Mouse (Mus musculus) heart, postnatal 0 days (tissue): ENCODE measurements around the gene Gpsm1. TPM values are rescaled to one million over a fixed set of nuclear protein-coding genes. Genes with fewer than 3 reads are reported as not detected.

Source experiments
- ATAC-seq: fragments of 200-750 bp; cut with Nextera tagmentation; 2 replicates; pipeline ENCODE4 v1.8.0; 2017; ENCODE audit warnings: low read depth, moderate number of reproducible peaks, moderate library complexity; ENCODE audit not compliant: insufficient read depth
- DNase-seq: peaks from one replicate; pipeline ENCODE4 v3.0.0-alpha.2; 2016; ENCODE audit warnings: low spot score
- H3K27ac ChIP-seq: fragments of 300-500 bp; sonication (generic); 2 replicates; pipeline ENCODE4 v1.5.1; 2014; ENCODE audit warnings: low read depth, mild to moderate bottlenecking
- H3K27me3 ChIP-seq: fragments of 300-500 bp; sonication (generic); 2 replicates; pipeline ENCODE4 v1.6.1; 2014; ENCODE audit warnings: low read length, mixed read lengths; ENCODE audit not compliant: control insufficient read depth, insufficient read depth
- H3K36me3 ChIP-seq: fragments of 300-500 bp; sonication (generic); replicated peaks from 2 replicates; pipeline ENCODE4 v1.6.1; 2014; ENCODE audit warnings: low read length, mixed read lengths; ENCODE audit not compliant: control insufficient read depth, insufficient read depth
- H3K4me1 ChIP-seq: fragments of 300-500 bp; sonication (generic); 2 replicates; pipeline ENCODE4 v1.6.1; 2014; ENCODE audit warnings: antibody characterized with exemption; ENCODE audit not compliant: control insufficient read depth, insufficient read depth
- H3K4me2 ChIP-seq: fragments of 300-500 bp; sonication (generic); 2 replicates; pipeline ENCODE4 v1.6.1; 2014; ENCODE audit warnings: low read depth, mild to moderate bottlenecking, low read length, moderate library complexity
- H3K4me3 ChIP-seq: fragments of 300-500 bp; sonication (generic); 2 replicates; pipeline ENCODE4 v1.5.1; 2014; ENCODE audit warnings: low read depth, low read length
- H3K9ac ChIP-seq: fragments of 300-500 bp; sonication (generic); replicated peaks from 2 replicates; pipeline ENCODE4 v1.6.1; 2014; ENCODE audit warnings: low read depth, low read length, mixed read lengths
- H3K9me3 ChIP-seq: fragments of 300-500 bp; sonication (generic); replicated peaks from 2 replicates; pipeline ENCODE4 v1.6.1; 2016; ENCODE audit warnings: low read length; ENCODE audit not compliant: control insufficient read depth
- CTCF ChIP-seq: IDR thresholded peaks from 2 replicates; pipeline ENCODE4 v1.5.1; 2016; ENCODE audit warnings: antibody characterized with exemption, control low read depth, low read depth
- EP300 ChIP-seq: IDR thresholded peaks from 2 replicates; pipeline ENCODE4 v1.6.1; 2016; ENCODE audit warnings: antibody characterized with exemption, low read depth
- WGBS: fragments of 180-500 bp; shearing (Covaris S2); extraction: QIAGEN DNeasy Blood & Tissue Kit; methylation state at CpG from one replicate; pipeline ENCODE4 v1.1.7; 2014; 5-methylcytosine and 5-hydroxymethylcytosine counted together
- polyA plus RNA-seq: library from polyadenylated mRNA; unstranded; fragments of >200 nt; fragmentation: Nextera tagmentation; extraction: Ambion mirVana; gene quantifications from 2 replicates; pipeline ENCODE4 v1.2.1, GENCODE M21; 2015
- total RNA-seq: library from RNA; depleted of rRNA; stranded (reverse); fragments of >200 nt; gene quantifications from 2 replicates; pipeline ENCODE4 v1.2.3, GENCODE M21; 2014; ENCODE audit warnings: low replicate concordance

Gene Gpsm1
- total and polyA plus RNA-seq, 2 experiments from 2014 or later: 146 to 577 TPM

DNA sequence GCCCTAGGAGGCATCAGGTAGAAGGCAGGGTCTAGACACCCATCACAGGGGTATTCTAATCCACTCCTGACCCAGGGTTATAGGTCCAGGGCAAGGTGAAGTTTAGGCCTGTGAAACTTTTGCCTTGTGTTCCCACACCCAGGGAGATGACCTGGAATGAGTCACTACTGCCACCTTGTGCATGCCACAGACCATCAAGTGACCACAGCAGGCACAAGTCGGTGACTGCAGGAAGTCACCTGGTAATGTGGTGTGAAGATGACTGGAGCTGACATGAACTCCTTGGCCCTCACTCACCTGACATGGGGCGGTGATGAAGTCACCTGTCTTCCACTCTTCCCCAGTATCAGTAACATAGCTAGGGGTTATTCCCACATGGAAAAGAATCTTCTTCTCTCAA is 2.5 kb upstream of the Gpsm1 start:
- no peak overlapping the region for H3K4me3 ChIP-seq
- peaks cover 20% of the 10 kb centered on the region for H3K4me1 ChIP-seq
- no peaks in the 10 kb centered on the region for H3K27me3 ChIP-seq
- TF ChIP-seq CTCF (peak; percentile 53), EP300 (no peak)
- WGBS: 48% methylated on average over 2 of the region's 2 CpGs
- no peaks in the 10 kb centered on the region for H3K9me3 ChIP-seq
- H3K4me2 ChIP-seq: no peak overlapping the region
- no peak for ATAC-seq
- H3K36me3 ChIP-seq: no peaks in the 10 kb centered on the region
- no peak overlapping the region for H3K27ac ChIP-seq
- H3K9ac ChIP-seq: no peak overlapping the region
- no peak for DNase-seq

DNA sequence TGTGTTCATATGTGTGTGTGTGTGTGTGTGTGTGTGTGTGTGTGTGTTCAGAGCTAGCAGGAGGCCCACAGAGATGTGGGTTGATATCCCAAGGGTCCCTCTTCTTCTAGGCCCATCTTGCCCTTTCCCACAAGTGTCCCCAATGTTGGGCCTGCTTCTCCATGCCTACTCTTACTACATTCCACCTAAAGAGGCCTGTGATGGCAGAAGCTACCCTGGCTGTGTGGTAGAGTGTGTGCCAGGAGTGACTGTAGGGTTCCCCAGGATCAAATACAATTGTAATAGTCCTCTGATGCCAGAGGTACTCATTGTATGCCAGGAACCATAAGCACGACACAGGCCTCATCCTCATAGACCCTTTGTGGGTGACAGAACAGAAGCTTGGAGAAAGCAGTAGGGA is 1.9 kb upstream of the Gpsm1 start:
- Histone ChIP-seq H3K4me1 (peaks cover 20% of the 10 kb centered on the region), H3K9me3 (no peaks in the 10 kb centered on the region), H3K36me3 (no peaks in the 10 kb centered on the region), H3K9ac (no peak overlapping the region), H3K4me3 (no peak overlapping the region), H3K4me2 (no peak overlapping the region), H3K27ac (no peak overlapping the region), H3K27me3 (no peaks in the 10 kb centered on the region)
- no peak for ATAC-seq
- WGBS: 80% methylated on average over 1 of the region's 1 CpGs
- TF ChIP-seq EP300 (no peak), CTCF (no peak)
- DNase-seq: no peak

DNA sequence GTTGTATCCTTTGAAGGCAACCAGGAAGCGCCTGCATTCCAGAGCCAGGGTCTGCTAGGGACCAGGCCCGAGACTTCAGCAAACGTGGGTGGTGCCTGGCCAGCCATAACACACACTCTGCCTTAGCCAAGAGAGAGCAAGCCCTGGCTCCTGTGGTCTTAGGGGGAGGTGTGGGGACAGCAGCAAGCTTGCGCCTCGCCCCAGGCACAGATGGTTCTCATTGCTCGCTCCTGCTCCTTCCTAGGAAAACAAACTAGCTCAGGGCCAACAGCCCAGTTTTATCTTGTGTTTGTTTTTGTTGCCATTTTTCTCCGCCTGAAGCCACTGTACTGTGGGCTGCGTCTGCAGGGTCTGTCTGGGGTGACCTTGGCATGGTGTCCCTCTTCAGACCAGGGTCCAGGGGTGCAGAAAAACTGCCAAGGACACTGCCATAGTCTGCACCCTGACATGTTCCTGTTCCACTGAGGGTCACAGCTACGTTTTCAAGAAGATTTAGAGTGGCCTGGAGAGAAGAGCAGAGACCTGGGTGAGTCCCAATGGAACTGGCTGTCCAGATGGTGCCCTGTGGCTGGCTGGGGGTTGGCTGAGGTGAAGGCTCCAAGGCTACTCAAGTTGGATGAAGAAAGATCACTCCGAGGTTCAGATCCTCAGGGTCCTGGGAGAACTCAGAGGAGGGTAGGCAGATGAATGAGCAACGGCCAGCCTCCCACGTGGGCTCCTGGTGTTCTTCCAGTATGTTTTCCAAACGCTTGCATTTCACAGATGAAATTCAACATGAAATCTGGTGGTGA is 839 bp upstream of the Gpsm1 start:
- Histone ChIP-seq H3K4me2 (peak overlapping the region; percentile 93), H3K36me3 (no peaks in the 10 kb centered on the region), H3K4me1 (peaks cover 23% of the 10 kb centered on the region), H3K9ac (0 out of 2 replicates have a peak overlapping the region, but pooled peaks have one; percentile 91), H3K9me3 (no peaks in the 10 kb centered on the region), H3K4me3 (peak overlapping the region; percentile 93; the same call in 1 of the 2 replicates), H3K27ac (peak overlapping the region; percentile 92), H3K27me3 (no peaks in the 10 kb centered on the region)
- peak; percentile 33 for DNase-seq
- TF ChIP-seq CTCF: no peak
- TF ChIP-seq EP300: no peak
- 45% methylated on average over 13 of the region's 13 CpGs for WGBS
- ATAC-seq: 0 out of 2 replicates have a peak, but pooled peaks have one; percentile 6

DNA sequence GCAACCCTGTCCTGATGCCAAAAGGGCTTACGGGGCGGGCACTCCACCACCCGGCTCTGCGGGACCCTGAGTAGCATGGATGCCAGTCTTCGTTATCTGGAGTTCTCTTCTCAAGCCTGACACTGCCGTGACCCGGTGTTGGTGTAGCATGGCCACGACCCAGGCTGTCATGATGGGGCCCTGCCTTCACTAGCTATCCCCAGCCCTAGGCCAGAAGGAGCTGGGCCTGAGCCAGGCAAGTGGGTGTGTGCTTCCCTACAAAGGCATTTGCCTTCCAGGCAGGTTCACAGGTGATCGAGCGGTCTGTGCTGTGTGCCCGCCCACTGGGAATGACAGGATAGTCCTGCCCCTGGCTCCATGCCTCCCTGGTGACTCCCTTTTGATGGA is 603 bp downstream of the Gpsm1 start:
- H3K36me3 ChIP-seq: no peaks in the 10 kb centered on the region
- TF ChIP-seq EP300 (no peak), CTCF (no peak)
- H3K27ac ChIP-seq: peak overlapping the region; percentile 92
- no peaks in the 10 kb centered on the region for H3K27me3 ChIP-seq
- WGBS: 0% methylated on average over 11 of the region's 11 CpGs
- ATAC-seq: peak; percentile 7
- no peaks in the 10 kb centered on the region for H3K9me3 ChIP-seq
- H3K4me2 ChIP-seq: peak overlapping the region; percentile 93
- peak overlapping the region; percentile 91 for H3K9ac ChIP-seq
- peaks cover 23% of the 10 kb centered on the region for H3K4me1 ChIP-seq
- H3K4me3 ChIP-seq: peak overlapping the region; percentile 93
- DNase-seq: no peak

- ATAC-seq: no peak
- WGBS: 48% methylated on average over 9 of the region's 9 CpGs
- TF ChIP-seq CTCF (no peak), EP300 (no peak)
- Histone ChIP-seq H3K27me3 (no peaks in the 10 kb centered on the region), H3K4me2 (peak overlapping the region; percentile 93), H3K4me3 (peak overlapping the region; percentile 93), H3K27ac (peak overlapping the region; percentile 92; the same call in 1 of the 2 replicates), H3K9me3 (no peaks in the 10 kb centered on the region), H3K4me1 (peaks cover 24% of the 10 kb centered on the region), H3K9ac (peak overlapping the region; percentile 91), H3K36me3 (no peaks in the 10 kb centered on the region)
- no peak for DNase-seq
Measured at GRCm38 (mm10) chr2:26316576-26317246, 1.4 kb downstream of the Gpsm1 start.
